Mouse (Mus musculus) midbrain, embryonic 13.5 days (tissue): ENCODE data around the gene Ccdc9b. TPM values are rescaled to one million over a fixed set of nuclear protein-coding genes. Genes with fewer than 3 reads are reported as not detected.
A peak's percentile ranks its signal among the peaks of the same experiment; 100 is the strongest.

Source experiments
- ATAC-seq: fragments of 200-750 bp; cut with Nextera tagmentation; 2 replicates; pipeline ENCODE4 v1.8.0; 2017; ENCODE audit warnings: mild to moderate bottlenecking, moderate TSS enrichment, moderate library complexity
- H3K27ac ChIP-seq: fragments of 300-500 bp; sonication (generic); 2 replicates; pipeline ENCODE4 v1.5.1; 2015; ENCODE audit warnings: inconsistent platforms, mild to moderate bottlenecking, moderate library complexity
- H3K27me3 ChIP-seq: fragments of 300-500 bp; sonication (generic); 2 replicates; pipeline ENCODE4 v1.6.1; 2015; ENCODE audit warnings: mild to moderate bottlenecking, inconsistent platforms
- H3K36me3 ChIP-seq: fragments of 300-500 bp; sonication (generic); 2 replicates; pipeline ENCODE4 v1.6.1; 2015; ENCODE audit warnings: mild to moderate bottlenecking, inconsistent platforms
- H3K4me1 ChIP-seq: fragments of 300-500 bp; sonication (generic); replicated peaks from 2 replicates; pipeline ENCODE4 v1.6.1; 2015; ENCODE audit warnings: inconsistent platforms
- H3K4me2 ChIP-seq: fragments of 300-500 bp; sonication (generic); replicated peaks from 2 replicates; pipeline ENCODE4 v1.6.1; 2015; ENCODE audit warnings: moderate library complexity, mild to moderate bottlenecking, inconsistent platforms
- H3K4me3 ChIP-seq: fragments of 300-500 bp; sonication (generic); replicated peaks from 2 replicates; pipeline ENCODE4 v1.5.1; 2015; ENCODE audit warnings: mild to moderate bottlenecking, inconsistent platforms
- H3K9ac ChIP-seq: fragments of 300-500 bp; sonication (generic); replicated peaks from 2 replicates; pipeline ENCODE4 v1.6.1; 2015; ENCODE audit warnings: mild to moderate bottlenecking, inconsistent platforms
- H3K9me3 ChIP-seq: fragments of 300-500 bp; sonication (generic); 2 replicates; pipeline ENCODE4 v1.6.1; 2016; ENCODE audit warnings: mild to moderate bottlenecking, inconsistent platforms
- WGBS: fragments of 180-500 bp; shearing (Covaris S2); methylation state at CpG from one replicate; pipeline ENCODE4 v1.1.7; 2015; 5-methylcytosine and 5-hydroxymethylcytosine counted together
- polyA plus RNA-seq: library from polyadenylated mRNA; unstranded; fragments of >200 nt; fragmentation: Nextera tagmentation; extraction: Ambion mirVana; gene quantifications from 2 replicates; pipeline ENCODE4 v1.2.1, GENCODE M21; 2015

Ccdc9b gene
- polyA plus RNA-seq, 1 experiment from 2014 or later, result 1.7 TPM

GRCm38 (mm10) chr2:118723693-118724486 is 38.6 kb downstream of the Ccdc9b start:
- Histone ChIP-seq H3K4me3 (no peak overlapping the region), H3K36me3 (no peaks in the 10 kb centered on the region), H3K4me2 (no peak overlapping the region), H3K27ac (no peak overlapping the region), H3K4me1 (peaks cover 8% of the 10 kb centered on the region; the same call in 1 of the 2 replicates), H3K27me3 (peaks cover 18% of the 10 kb centered on the region), H3K9ac (no peak overlapping the region), H3K9me3 (no peaks in the 10 kb centered on the region)
- ATAC-seq, result no peak
- 84% methylated on average over 15 of the region's 15 CpGs for WGBS

- no peak for ATAC-seq
- no peaks in the 10 kb centered on the region for H3K9me3 ChIP-seq
- no peak overlapping the region for H3K4me3 ChIP-seq
- no peak overlapping the region for H3K27ac ChIP-seq
- WGBS, result 88% methylated on average over 5 of the region's 5 CpGs
- no peaks in the 10 kb centered on the region for H3K36me3 ChIP-seq
- peaks cover 23% of the 10 kb centered on the region for H3K27me3 ChIP-seq
- H3K4me1 ChIP-seq, result peaks cover 13% of the 10 kb centered on the region
- H3K4me2 ChIP-seq, result no peak overlapping the region
- H3K9ac ChIP-seq, result no peak overlapping the region
Measured at GRCm38 (mm10) chr2:118716677-118717076, 45.8 kb downstream of the Ccdc9b start.

GRCm38 (mm10) chr2:118714230-118714629 is 48.2 kb downstream of the Ccdc9b start:
- no peak overlapping the region for H3K9ac ChIP-seq
- no peaks in the 10 kb centered on the region for H3K36me3 ChIP-seq
- H3K27me3 ChIP-seq, result peaks cover 46% of the 10 kb centered on the region
- no peak overlapping the region for H3K27ac ChIP-seq
- H3K4me1 ChIP-seq, result peaks cover 24% of the 10 kb centered on the region
- WGBS, result 14% methylated on average over 4 of the region's 4 CpGs
- H3K9me3 ChIP-seq, result no peaks in the 10 kb centered on the region
- ATAC-seq, result peak; percentile 35; the same call in 1 of the 2 replicates
- no peak overlapping the region for H3K4me2 ChIP-seq
- H3K4me3 ChIP-seq, result no peak overlapping the region

GRCm38 (mm10) chr2:118713631-118714030 is 48.8 kb downstream of the Ccdc9b start:
- Histone ChIP-seq H3K4me3 (no peak overlapping the region), H3K9me3 (no peaks in the 10 kb centered on the region), H3K9ac (no peak overlapping the region), H3K36me3 (no peaks in the 10 kb centered on the region), H3K27ac (no peak overlapping the region), H3K4me2 (no peak overlapping the region), H3K27me3 (peaks cover 50% of the 10 kb centered on the region), H3K4me1 (peaks cover 24% of the 10 kb centered on the region)
- 91% methylated on average over 6 of the region's 6 CpGs for WGBS
- no peak for ATAC-seq

DNA sequence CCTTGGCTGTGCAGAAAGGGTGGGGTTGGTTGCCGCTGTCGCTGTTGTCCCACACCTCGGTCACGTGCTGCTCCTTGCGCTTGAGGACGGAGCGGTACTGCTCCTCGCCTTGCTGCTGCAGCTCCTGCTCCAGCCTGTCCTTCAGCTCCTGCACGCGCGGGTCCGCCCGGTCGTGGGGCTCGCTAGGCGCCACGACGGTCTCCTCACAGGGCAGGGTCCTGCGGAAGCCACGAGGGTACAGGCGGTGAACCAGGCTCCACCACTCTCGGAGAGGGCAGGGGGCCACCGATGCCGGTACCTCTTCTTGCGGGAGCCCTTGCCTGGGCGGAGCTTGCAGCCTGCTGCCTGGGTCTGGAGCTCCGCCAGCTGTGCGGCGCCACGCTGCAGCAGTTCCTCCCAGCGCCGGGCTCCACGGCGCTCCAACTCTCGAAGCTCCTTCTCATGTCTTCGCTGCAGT is 51.4 kb downstream of the Ccdc9b start:
- Histone ChIP-seq H3K4me3 (peak overlapping the region; percentile 46), H3K9me3 (no peaks in the 10 kb centered on the region), H3K27me3 (peaks cover 75% of the 10 kb centered on the region), H3K4me1 (peaks cover 33% of the 10 kb centered on the region), H3K4me2 (peak overlapping the region; percentile 82), H3K27ac (no peak overlapping the region), H3K9ac (peak overlapping the region; percentile 60), H3K36me3 (no peaks in the 10 kb centered on the region)
- WGBS, result under 1% methylated on average over 36 of the region's 36 CpGs
- peak; percentile 79 for ATAC-seq

GRCm38 (mm10) chr2:118709655-118710221 is 52.7 kb downstream of the Ccdc9b start:
- Histone ChIP-seq H3K36me3 (no peaks in the 10 kb centered on the region), H3K9ac (no peak overlapping the region), H3K4me1 (peaks cover 29% of the 10 kb centered on the region), H3K27ac (no peak overlapping the region), H3K9me3 (no peaks in the 10 kb centered on the region), H3K4me3 (no peak overlapping the region), H3K4me2 (no peak overlapping the region), H3K27me3 (peaks cover 89% of the 10 kb centered on the region)
- WGBS, result 38% methylated on average over 4 of the region's 4 CpGs
- no peak for ATAC-seq

- no peak overlapping the region for H3K4me2 ChIP-seq
- no peaks in the 10 kb centered on the region for H3K9me3 ChIP-seq
- H3K4me3 ChIP-seq, result no peak overlapping the region
- peaks cover 31% of the 10 kb centered on the region for H3K4me1 ChIP-seq
- H3K27ac ChIP-seq, result no peak overlapping the region
- no peak overlapping the region for H3K9ac ChIP-seq
- ATAC-seq, result no peak
- WGBS, result 78% methylated on average over 4 of the region's 4 CpGs
- no peaks in the 10 kb centered on the region for H3K36me3 ChIP-seq
- peaks cover 99% of the 10 kb centered on the region for H3K27me3 ChIP-seq
Measured at GRCm38 (mm10) chr2:118708472-118708871, 54.0 kb downstream of the Ccdc9b start.

- 4% methylated on average over 6 of the region's 6 CpGs for WGBS
Measured at GRCm38 (mm10) chr2:118706436-118706835, 56.0 kb downstream of the Ccdc9b start.

More at GRCm38 (mm10) chr2:118706436-118706835, 56.0 kb downstream of the Ccdc9b start:
- Histone ChIP-seq H3K36me3 (no peaks in the 10 kb centered on the region), H3K4me1 (peaks cover 43% of the 10 kb centered on the region), H3K9ac (0 out of 2 replicates have a peak overlapping the region, but pooled peaks have one; percentile 5), H3K4me2 (no peak overlapping the region), H3K27me3 (peaks cover 99% of the 10 kb centered on the region), H3K4me3 (no peak overlapping the region), H3K27ac (no peak overlapping the region), H3K9me3 (no peaks in the 10 kb centered on the region)
- ATAC-seq, result no peak

Other genes with a start within 250 kb of the Ccdc9b start
- gene Bmf, start 213.0 kb downstream of the Ccdc9b start, polyA plus RNA-seq, result 4.0 and 4.7 TPM in 2 replicates
- gene Bub1b, start 164.4 kb downstream of the Ccdc9b start, polyA plus RNA-seq, result 37.4 and 38.0 TPM in 2 replicates
- 20.1 and 21.1 TPM in 2 replicates for gene Pak6, start 99.4 kb downstream of the Ccdc9b start, polyA plus RNA-seq
- 0.04 TPM in 1 of 2 replicates, not detected in the other for gene Ankrd63, start 58.7 kb downstream of the Ccdc9b start, polyA plus RNA-seq
- gene Plcb2, start 34.2 kb downstream of the Ccdc9b start, polyA plus RNA-seq, result 0.11 and 0.13 TPM in 2 replicates
- 24.6 and 25.8 TPM in 2 replicates for gene Inafm2, start 16.9 kb downstream of the Ccdc9b start, polyA plus RNA-seq
- not detected in 2 replicates for gene Phgr1, start 10.1 kb upstream of the Ccdc9b start, polyA plus RNA-seq
- 32.7 and 35.8 TPM in 2 replicates for gene Disp2, start 17.1 kb upstream of the Ccdc9b start, polyA plus RNA-seq
- gene Knstrn, start 51.3 kb upstream of the Ccdc9b start, polyA plus RNA-seq, result 62.7 and 66.1 TPM in 2 replicates
- 42.5 and 42.8 TPM in 2 replicates for gene Ivd, start 99.3 kb upstream of the Ccdc9b start, polyA plus RNA-seq
- gene Bahd1, start 137.7 kb upstream of the Ccdc9b start, polyA plus RNA-seq, result 4.2 and 5.0 TPM in 2 replicates
- 6.2 and 6.6 TPM in 2 replicates for gene Chst14, start 163.8 kb upstream of the Ccdc9b start, polyA plus RNA-seq